Mouse (Mus musculus): ENCODE data around the gene Fbxl2.

- TF ChIP-seq GATA1 (IDR thresholded peaks at IDR 0.05; ENCODE audit: borderline replicate concordance, low read length) (no peak), FLI1 (IDR thresholded peaks at IDR 0.05; ENCODE audit: low read length) (no peak)
Observed at GRCm38 (mm10) chr9:113922677-113923076, 123.3 kb downstream of the Fbxl2 start.

Data from megakaryocyte, embryonic 14.5 days (primary cell).